Mouse (Mus musculus) kidney, embryonic 16.5 days (tissue): Measurements from ENCODE around the gene Prtg. TPM values are rescaled to one million over a fixed set of nuclear protein-coding genes. Genes with fewer than 3 reads are reported as not detected.
A peak's percentile ranks its signal among the peaks of the same experiment; 100 is the strongest.

Source experiments
- ATAC-seq: fragments of 200-750 bp; cut with Nextera tagmentation; 2 replicates; pipeline ENCODE4 v1.8.0; 2017; ENCODE audit warnings: moderate TSS enrichment; ENCODE audit not compliant: low FRiP score, low TSS enrichment
- H3K27ac ChIP-seq: fragments of 300-500 bp; sonication (generic); 2 replicates; pipeline ENCODE4 v1.5.1; 2014; ENCODE audit warnings: low read length
- H3K27me3 ChIP-seq: fragments of 300-500 bp; sonication (generic); 2 replicates; pipeline ENCODE4 v1.6.1; 2014; ENCODE audit warnings: low read length, control low read depth, mixed read lengths; ENCODE audit not compliant: insufficient read depth
- H3K36me3 ChIP-seq: fragments of 300-500 bp; sonication (generic); 2 replicates; pipeline ENCODE4 v1.6.1; 2014; ENCODE audit warnings: low read length, control low read depth, mixed read lengths; ENCODE audit not compliant: insufficient read depth
- H3K4me1 ChIP-seq: fragments of 300-500 bp; sonication (generic); 2 replicates; pipeline ENCODE4 v1.6.1; 2014; ENCODE audit warnings: low read length, control low read depth, mixed read lengths; ENCODE audit not compliant: insufficient read depth
- H3K4me2 ChIP-seq: fragments of 300-500 bp; sonication (generic); replicated peaks from 2 replicates; pipeline ENCODE4 v1.6.1; 2014; ENCODE audit warnings: low read depth, low read length
- H3K4me3 ChIP-seq: fragments of 300-500 bp; sonication (generic); 2 replicates; pipeline ENCODE4 v1.5.1; 2014; ENCODE audit warnings: mild to moderate bottlenecking, low read length
- H3K9ac ChIP-seq: fragments of 300-500 bp; sonication (generic); replicated peaks from 2 replicates; pipeline ENCODE4 v1.6.1; 2014; ENCODE audit warnings: low read length
- H3K9me3 ChIP-seq: fragments of 300-500 bp; sonication (generic); 2 replicates; pipeline ENCODE4 v1.6.1; 2016; ENCODE audit warnings: low read length, control low read depth
- WGBS: fragments of 180-500 bp; shearing (Covaris S2); extraction: QIAGEN DNeasy Blood & Tissue Kit; methylation state at CpG from one replicate; pipeline ENCODE4 v1.1.7; 2014; 5-methylcytosine and 5-hydroxymethylcytosine counted together
- polyA plus RNA-seq: library from polyadenylated mRNA; unstranded; fragments of >200 nt; fragmentation: Nextera tagmentation; extraction: Ambion mirVana; gene quantifications from 2 replicates; pipeline ENCODE4 v1.2.1, GENCODE M21; 2015

Prtg gene
- polyA plus RNA-seq: 1.8 and 2.0 TPM in 2 replicates

DNA sequence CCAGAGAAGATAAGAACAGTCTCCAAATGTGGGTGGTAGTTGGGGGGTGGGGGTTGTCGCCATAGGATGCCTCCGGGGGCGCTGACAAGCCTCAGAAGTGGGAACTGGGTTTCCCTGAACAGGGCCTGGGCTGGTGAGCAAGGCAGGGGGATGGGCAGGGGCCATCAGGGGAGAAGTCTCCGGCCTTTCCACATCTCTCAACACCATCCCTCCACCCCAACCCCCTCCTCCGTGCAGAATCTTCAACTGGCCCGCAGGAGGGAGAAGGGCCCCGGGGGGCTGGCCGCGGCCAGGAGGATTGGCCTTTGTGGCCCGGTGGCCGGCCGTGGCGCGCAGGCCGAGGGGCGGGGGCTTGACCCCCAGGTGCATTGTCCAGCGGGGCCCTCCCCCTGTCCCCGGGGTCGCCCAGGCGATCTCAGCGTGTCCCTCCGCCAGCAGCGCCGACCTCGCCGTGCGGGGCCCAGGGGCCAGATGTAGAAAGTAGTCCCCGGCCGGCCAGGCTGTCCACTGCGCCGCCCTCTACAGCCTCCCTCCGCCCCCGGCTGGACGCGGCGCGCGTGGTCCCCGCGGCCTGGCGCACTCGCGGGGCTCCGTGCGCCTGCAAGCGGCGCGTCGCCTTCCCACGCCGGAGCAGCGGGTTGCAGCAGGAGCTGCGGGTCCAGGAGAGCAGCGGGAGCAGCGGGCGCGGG is at the start of gene Prtg:
Gene Prtg, plus strand, starts transcription at position 144 of the 689 bp plus-strand sequence.
- Histone ChIP-seq H3K4me2 (peak within 1 kb of the TSS; percentile 92), H3K9me3 (no peaks in the 10 kb centered on the region), H3K27ac (peak within 1 kb of the TSS; percentile 77), H3K4me3 (peak within 1 kb of the TSS; percentile 82), H3K27me3 (no peaks in the 10 kb centered on the region), H3K9ac (peak within 1 kb of the TSS; percentile 87), H3K4me1 (peaks cover 27% of the 10 kb centered on the region), H3K36me3 (no peaks in the 10 kb centered on the region)
- WGBS: 1% methylated on average over 54 of the region's 57 CpGs
- ATAC-seq: peak; percentile 87

DNA sequence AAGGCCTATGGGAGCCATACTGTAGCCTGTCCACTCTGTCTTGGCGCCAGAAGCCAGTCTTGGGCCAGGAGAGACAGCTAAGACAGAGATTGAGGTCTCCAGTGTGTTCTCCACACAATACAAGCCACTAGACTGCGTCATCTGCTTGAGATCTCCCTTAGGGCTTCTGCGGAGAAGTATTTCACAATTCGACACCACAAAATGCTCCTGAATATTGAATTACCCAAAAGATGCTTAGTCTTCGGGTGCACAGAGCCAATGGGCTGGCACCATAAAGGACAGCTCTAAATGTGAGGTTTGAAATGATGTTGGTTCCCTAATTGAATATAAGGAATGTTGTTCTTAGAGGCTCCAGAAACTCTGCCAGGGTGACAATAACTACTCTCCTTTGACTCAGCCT is 49.5 kb upstream of the Prtg start:
- ATAC-seq: no peak
- Histone ChIP-seq H3K36me3 (no peaks in the 10 kb centered on the region), H3K9ac (no peak overlapping the region), H3K27ac (no peak overlapping the region), H3K4me1 (peaks cover 16% of the 10 kb centered on the region), H3K9me3 (no peaks in the 10 kb centered on the region), H3K4me2 (no peak overlapping the region), H3K27me3 (no peaks in the 10 kb centered on the region), H3K4me3 (no peak overlapping the region)
- WGBS: 73% methylated on average over 5 of the region's 5 CpGs

DNA sequence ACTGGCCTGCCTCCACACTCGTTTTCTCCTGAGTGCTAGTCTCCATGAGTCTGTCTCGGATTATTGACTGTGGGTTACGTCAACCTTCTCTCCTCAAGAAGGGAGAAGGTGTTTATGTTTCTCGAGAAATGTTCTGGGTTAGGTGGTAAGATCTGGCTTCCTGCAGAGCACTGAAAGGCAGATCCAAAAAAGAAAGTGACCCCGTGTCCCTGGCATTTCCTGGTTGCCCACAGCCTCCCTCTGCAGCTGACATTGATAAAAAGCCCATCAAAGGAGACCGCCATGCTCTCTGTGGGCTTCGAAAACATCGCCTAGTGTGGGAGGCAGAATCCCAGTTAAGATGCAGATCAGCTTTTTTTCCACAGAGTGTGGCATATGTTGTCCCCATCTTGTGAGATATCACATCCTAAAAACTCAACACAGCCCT is 48.0 kb upstream of the Prtg start:
- WGBS: 11% methylated on average over 8 of the region's 8 CpGs
- Histone ChIP-seq H3K9ac (no peak overlapping the region), H3K4me1 (peaks cover 21% of the 10 kb centered on the region), H3K4me3 (no peak overlapping the region), H3K27ac (0 out of 2 replicates have a peak overlapping the region, but pooled peaks have one; percentile 3), H3K9me3 (no peaks in the 10 kb centered on the region), H3K4me2 (no peak overlapping the region), H3K36me3 (no peaks in the 10 kb centered on the region), H3K27me3 (no peaks in the 10 kb centered on the region)
- peak; percentile 54; the same call in 1 of the 2 replicates for ATAC-seq

DNA sequence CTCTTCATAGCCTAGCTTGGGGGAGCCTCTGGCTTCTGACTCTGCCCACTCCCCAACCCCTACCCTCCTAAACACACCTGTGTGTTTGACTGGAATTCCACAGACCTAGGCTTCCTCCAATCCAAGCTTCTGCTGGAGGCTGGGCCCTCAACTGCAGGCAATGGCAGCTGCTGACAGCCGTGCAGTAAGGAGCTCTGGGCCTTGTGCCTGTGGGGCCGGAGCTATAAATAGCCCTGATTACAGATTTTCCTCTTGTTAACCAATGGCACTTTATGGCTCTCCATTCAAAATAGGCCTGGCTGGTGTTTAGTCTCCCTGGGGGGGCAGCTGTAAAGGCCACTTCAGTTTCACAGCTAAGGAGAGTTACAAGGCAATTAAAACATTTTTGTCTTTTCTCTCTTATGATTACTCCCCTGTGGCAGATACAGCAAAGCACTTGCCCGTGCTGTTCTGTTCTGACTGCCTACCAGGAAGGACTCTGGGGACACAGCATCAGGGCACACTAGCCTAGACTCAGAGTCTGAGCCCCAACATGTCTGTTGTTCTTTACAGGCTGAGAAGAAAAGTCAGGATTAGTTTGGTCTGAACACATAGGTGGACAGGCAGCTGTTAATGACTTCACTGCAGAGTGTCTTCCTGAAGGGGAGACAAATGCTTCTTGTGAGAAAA is 43.5 kb upstream of the Prtg start:
- WGBS: 11% methylated on average over 3 of the region's 3 CpGs
- H3K4me1 ChIP-seq: peaks cover 17% of the 10 kb centered on the region
- ATAC-seq: 0 out of 2 replicates have a peak, but pooled peaks have one; percentile 36
- H3K27me3 ChIP-seq: no peaks in the 10 kb centered on the region
- no peaks in the 10 kb centered on the region for H3K9me3 ChIP-seq
- H3K27ac ChIP-seq: 0 out of 2 replicates have a peak overlapping the region, but pooled peaks have one; percentile 19
- H3K9ac ChIP-seq: no peak overlapping the region
- H3K36me3 ChIP-seq: no peaks in the 10 kb centered on the region
- no peak overlapping the region for H3K4me3 ChIP-seq
- no peak overlapping the region for H3K4me2 ChIP-seq

DNA sequence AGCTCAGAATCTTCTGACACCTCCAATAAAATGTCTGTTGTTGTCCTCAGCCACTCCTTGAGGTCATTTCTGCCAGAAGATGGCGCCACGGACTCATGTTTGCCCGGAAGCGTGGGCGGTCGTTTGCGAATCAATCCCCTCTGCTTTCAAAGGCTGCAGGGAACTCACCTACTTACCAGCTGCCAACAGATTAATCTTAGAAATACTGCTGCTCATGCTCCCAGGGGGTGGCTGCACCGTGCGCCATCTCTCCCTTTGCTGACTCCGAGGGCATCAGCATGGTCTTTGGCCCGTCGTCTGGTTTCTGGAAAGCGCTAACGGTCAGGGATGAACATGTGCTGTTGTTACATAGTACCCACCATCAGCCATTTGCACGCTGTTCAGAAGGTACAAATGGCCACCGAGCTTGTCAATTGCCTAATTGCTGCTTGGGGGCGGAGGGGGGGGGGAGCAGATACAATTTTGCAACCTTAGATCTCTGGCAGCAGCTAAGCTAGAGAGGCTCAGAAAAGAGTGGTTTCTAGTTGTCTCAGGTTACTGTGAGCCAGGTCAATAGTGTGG is 39.8 kb upstream of the Prtg start:
- WGBS: 0% methylated on average over 17 of the region's 17 CpGs
- Histone ChIP-seq H3K4me3 (peak overlapping the region; percentile 41), H3K27me3 (no peaks in the 10 kb centered on the region), H3K4me1 (peaks cover 10% of the 10 kb centered on the region), H3K9me3 (no peaks in the 10 kb centered on the region), H3K27ac (no peak overlapping the region), H3K36me3 (no peaks in the 10 kb centered on the region), H3K4me2 (peak overlapping the region; percentile 79), H3K9ac (peak overlapping the region; percentile 68)
- peak; percentile 81 for ATAC-seq

DNA sequence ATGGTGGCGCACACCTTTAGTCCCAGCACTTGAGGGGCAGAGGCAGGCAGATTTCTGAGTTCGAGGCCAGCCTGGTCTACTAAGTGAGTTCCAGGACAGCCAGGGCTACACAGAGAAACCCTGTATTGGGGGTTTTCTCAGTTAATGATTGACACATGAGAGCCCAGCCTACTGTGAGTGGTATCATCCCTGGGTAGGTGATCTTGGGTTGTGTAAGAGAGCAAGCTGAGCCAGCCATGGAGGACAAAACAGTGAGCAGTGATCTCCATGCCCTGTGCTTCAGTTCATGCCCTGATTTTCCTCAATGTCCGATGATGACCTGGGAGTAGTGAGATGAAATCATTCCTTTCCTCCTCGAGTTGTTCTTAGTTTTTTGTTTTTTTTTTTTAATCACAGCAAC is 31.7 kb upstream of the Prtg start:
- peaks cover 10% of the 10 kb centered on the region for H3K4me1 ChIP-seq
- H3K27me3 ChIP-seq: no peaks in the 10 kb centered on the region
- H3K27ac ChIP-seq: no peak overlapping the region
- H3K9me3 ChIP-seq: no peaks in the 10 kb centered on the region
- H3K9ac ChIP-seq: no peak overlapping the region
- no peak for ATAC-seq
- H3K36me3 ChIP-seq: no peaks in the 10 kb centered on the region
- no peak overlapping the region for H3K4me2 ChIP-seq
- 89% methylated on average over 4 of the region's 4 CpGs for WGBS
- no peak overlapping the region for H3K4me3 ChIP-seq

DNA sequence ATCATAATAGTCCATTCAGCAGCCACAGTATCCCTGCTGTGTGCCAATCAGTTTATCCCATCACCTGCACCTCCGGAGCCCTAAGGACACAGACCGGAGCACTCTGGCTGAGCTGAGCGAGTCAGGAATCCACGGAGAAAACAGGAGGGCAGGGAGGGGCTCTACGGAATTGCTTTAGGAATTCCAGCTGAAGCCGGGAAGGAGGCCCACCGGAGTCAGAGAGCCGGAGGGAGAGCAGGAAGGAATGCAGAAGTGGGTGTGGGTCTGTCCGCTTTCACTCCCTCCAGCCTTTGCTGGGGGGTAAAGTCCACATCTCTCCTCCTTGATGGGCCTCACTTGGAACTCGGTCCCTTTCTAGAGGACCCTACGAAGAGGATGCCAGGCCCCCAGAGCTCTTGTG is 27.7 kb upstream of the Prtg start:
- H3K27me3 ChIP-seq: no peaks in the 10 kb centered on the region
- 49% methylated on average over 11 of the region's 11 CpGs for WGBS
- peak; percentile 30; the same call in 1 of the 2 replicates for ATAC-seq
- no peaks in the 10 kb centered on the region for H3K36me3 ChIP-seq
- no peak overlapping the region for H3K27ac ChIP-seq
- H3K4me1 ChIP-seq: peaks cover 33% of the 10 kb centered on the region
- H3K9me3 ChIP-seq: no peaks in the 10 kb centered on the region
- H3K4me3 ChIP-seq: no peak overlapping the region
- H3K9ac ChIP-seq: no peak overlapping the region
- H3K4me2 ChIP-seq: no peak overlapping the region

DNA sequence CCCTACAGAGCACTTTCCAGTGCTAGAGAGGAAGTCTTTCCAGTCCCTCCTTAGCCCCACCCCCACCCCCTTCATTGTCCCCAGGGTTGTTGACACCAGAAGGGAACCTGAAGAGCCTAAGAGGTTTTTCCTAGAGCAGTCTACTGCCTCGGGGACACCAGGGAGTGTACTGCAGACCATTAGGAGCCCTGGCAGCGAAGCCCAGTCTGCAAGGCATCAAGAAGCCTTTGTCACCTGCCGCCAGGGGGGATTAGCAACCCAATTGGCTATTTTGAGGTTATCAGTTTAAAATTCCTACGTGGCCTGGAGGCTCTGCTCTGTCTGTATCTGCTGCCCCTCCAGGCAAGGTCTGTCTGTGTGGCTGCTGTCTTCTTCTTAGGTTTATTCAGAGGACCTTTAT is 26.9 kb upstream of the Prtg start:
- Histone ChIP-seq H3K4me2 (no peak overlapping the region), H3K4me3 (no peak overlapping the region), H3K36me3 (no peaks in the 10 kb centered on the region), H3K4me1 (peaks cover 33% of the 10 kb centered on the region), H3K27me3 (no peaks in the 10 kb centered on the region), H3K9ac (no peak overlapping the region), H3K27ac (peak overlapping the region; percentile 25; the same call in 1 of the 2 replicates), H3K9me3 (no peaks in the 10 kb centered on the region)
- no peak; the same call in 1 of the 2 replicates for ATAC-seq
- WGBS: 23% methylated on average over 4 of the region's 4 CpGs

DNA sequence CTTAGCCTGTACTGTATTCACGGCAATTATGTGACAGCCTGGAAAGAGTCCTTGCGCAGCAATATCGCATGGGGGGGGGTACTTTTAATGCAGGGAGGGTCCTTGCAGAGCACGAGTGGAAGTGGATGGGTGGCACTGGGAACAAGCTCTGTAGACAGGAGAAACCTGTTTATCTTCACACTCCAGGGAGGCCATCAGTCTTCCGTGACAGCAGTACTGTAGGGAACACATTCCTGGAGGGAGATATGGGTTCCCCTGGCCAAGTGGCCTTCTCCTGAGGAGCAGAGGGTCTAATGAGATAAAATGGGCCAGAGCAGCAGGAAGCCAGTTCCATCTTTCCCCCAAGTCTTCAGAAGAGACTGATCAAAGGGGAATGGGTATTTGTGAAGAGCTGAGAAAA is 26.0 kb upstream of the Prtg start:
- Histone ChIP-seq H3K27ac (no peak overlapping the region), H3K4me1 (peaks cover 33% of the 10 kb centered on the region), H3K4me3 (no peak overlapping the region), H3K27me3 (no peaks in the 10 kb centered on the region), H3K9ac (no peak overlapping the region), H3K9me3 (no peaks in the 10 kb centered on the region), H3K4me2 (no peak overlapping the region), H3K36me3 (no peaks in the 10 kb centered on the region)
- 29% methylated on average over 5 of the region's 5 CpGs for WGBS
- peak; percentile 47; the same call in 1 of the 2 replicates for ATAC-seq
